Mouse (Mus musculus) adrenal gland, adult 2 months (tissue): ENCODE measurements around the gene Hecw2. TPM values are rescaled to one million over a fixed set of nuclear protein-coding genes. Genes with fewer than 3 reads are reported as not detected.
A peak's percentile ranks its signal among the peaks of the same experiment; 100 is the strongest.

Experiments
- DNase-seq: peaks from one replicate; pipeline ENCODE4 v3.0.0; 2021
- polyA plus RNA-seq: library from polyadenylated mRNA; depleted of rRNA; stranded (reverse); fragments of >200 nt; gene quantifications from 2 replicates; pipeline ENCODE4 v1.2.3, GENCODE M21; 2012
- total RNA-seq, 2 experiments: library from RNA; stranded (reverse); gene quantifications; 2 replicates each; pipeline ENCODE4 v1.2.3; 2021

Hecw2 gene
- total and polyA plus RNA-seq, 3 experiments = 0.89 to 9.1 (median 7.2) TPM

DNA sequence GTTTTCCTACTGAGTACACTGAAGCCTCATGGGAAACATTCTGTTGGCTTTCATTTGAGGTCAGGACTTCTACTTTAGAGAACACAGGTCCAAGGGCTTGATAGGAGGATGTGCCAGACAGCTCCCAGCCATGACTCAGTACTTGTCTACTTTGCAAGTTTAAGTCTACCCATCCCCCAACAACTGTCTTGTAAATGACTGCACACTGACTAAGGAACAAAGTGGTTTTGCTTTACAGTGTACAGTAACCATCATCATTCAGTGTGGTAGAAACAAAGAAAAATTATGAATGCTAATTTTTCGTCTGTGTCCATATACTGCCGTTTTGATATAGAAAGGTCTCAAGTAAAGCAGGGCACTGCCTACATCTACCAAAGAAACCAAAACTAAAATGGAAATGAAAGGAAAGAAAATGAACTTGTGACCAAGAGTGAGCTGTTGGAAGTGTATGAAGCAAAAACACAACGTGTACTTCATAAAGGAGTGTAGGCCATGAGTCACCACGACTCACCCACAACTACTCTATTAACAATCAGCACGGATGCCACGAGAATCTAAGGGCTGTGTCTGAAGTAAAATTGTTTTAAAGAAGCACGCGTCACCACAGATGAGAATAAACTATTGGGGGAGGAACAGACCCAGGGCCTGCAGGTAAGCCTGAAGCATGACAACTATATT lies 356.6 kb downstream of the Hecw2 start:
- DNase-seq = peak; percentile 15

DNA sequence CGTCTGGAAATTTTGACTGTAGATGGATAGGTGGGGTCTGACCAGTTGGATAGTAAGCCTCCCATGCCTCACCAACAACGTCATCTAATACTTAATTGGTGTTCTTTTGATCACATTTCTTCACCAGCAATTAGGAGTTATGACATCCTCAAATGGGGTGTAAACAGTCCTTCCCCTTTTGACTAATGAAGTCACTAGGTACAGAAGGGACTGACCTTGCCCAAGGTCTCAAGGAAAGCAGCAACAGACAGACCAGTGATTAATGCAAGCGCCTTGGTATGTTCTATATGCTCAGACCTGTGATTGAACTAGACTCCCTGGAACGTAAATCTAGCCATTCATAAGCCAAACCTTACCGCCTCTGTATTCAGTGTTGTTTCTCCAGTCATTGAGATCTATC lies 364.7 kb downstream of the Hecw2 start:
- no peak for DNase-seq

DNA sequence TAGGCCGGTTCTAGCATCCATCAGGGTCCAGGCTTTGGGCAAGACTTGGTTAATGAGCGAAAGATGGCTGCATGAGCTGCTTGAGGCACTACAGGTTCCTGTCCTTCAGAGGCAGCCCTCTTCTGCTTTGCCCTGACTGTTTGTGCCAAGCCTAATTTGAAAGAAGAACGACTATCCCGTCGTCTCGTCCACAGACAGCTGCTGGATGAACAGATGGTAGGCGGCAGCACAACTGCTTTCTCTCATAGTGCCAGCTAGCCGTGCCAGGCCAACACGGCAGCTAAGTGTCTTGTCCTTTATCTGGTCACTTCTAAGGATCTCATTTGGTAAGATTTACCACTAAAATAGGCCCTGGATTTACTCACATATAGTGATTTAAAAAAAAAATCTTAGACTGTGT lies 365.9 kb downstream of the Hecw2 start:
- no peak for DNase-seq

DNA sequence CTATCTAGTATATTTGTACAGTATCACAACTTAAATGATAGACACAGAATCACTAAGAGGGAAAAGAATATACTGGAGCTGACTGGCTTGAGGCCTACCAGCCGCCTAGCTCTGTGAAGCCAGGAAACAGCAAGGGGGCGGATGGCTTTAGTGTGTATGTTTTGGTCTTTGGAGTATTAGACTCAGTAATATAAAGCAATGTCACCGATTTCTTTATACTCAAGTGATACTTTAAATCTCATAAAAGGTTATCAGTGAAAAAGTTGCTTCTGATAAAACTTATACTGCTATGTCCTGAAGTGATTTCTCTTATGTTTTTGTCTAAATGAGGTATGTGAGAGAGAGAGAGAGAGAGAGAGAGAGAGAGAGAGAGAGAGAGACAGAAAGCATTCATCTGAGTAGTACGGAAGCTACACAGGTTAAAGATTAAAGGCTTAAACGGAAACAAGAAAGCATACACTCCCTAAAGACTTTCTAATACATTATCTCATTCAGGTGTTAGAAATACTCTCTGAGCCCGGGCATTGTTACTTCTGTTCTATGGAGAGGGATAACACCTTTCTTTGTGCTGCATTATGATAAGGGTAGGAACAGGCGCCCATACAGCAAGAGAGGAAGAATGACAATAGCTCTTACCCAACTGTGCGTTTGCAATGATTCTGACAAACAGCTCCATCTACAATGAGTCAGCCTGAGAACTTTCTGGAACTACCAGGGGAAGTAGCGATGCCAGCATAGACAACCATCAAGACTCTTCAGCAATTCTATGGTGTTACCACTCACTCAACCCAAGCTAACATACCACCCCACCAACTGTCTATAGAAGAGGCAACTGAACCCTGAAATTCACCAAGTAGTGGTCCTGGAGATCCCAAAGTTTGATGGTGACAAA lies 370.3 kb downstream of the Hecw2 start:
- no peak for DNase-seq

DNA sequence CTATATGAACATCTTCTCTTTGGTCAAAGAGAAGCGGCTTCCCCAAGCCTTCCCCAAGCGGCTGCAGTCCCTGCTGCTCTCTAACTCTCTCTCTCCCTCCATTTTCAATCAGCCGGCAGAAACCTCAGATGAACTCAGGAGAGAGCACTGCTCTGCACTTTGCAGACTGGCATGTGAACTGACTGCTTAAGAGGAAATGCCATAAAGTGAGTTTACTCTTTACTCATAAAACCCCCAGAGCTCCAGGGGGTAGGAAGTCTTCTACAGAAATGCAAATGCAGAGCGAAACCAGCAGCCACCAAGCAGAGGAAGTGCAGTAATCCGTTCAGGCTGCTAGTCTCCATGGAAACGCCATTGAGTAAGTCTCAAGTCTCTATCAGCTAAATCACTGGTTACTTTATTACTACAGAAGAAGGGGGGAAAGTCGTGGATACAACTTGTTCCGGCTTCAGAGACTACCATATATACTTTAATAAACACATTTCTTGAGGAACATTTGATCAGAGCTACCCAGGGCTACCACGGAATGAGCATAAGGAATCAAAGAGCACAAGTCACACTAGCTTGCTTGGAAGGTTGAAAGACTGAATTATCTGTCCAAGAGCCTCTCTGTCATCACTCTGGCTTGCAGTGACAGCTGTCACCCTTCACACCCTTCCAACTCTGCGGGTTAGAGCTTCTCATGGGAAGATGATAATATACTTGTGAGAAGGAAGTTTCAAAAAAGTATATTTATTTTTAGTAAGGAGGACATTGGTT lies 371.1 kb downstream of the Hecw2 start:
- peak; percentile 35 for DNase-seq

DNA sequence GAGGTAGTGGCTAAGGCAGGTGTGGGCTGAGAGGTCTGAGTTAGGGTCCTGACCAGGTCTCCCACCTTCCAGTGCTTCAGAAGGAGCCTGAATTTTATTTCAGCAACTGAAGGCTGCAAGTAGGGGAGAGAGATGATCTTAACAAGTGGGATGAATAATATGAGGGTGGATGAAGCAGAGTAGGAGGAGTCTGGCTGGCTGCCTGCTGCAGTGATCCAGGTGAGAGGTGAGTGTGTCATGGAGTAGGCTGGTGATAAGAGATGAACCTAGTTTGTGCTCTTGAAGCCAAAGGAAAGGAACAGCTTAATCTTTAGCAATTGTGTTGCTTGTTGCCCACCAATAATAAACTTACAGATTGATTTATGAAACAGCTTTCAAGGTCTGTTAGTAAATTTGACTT lies 373.0 kb downstream of the Hecw2 start:
- no peak for DNase-seq

DNA sequence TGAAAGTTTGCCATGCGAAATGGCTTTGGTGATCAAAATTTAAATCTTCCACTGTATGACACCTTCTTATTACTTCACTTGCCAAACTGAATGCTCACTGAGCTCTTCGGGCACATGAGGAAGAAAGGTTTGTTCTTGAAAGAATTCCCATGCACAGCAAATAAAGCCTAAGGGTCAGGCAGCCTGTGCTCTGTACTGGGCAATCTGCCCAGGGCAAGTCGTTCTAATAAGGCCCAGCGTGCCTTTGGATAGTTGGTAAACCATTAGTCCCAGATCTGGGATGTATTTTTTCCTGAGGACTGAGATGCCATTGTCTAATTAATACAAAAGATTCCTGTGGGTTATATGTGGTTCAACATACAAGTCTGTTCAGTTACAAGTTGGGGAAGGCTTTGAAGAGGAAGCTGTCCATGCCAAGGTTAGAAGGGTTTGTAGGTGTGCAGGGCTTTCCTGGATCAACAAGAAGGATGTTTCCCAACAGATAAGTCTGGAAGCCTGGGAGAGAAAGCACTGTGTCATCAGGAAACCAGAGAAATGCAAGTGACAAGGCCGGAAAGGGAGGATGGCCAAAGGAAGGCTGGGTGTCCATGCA lies 374.8 kb downstream of the Hecw2 start:
- no peak for DNase-seq

DNA sequence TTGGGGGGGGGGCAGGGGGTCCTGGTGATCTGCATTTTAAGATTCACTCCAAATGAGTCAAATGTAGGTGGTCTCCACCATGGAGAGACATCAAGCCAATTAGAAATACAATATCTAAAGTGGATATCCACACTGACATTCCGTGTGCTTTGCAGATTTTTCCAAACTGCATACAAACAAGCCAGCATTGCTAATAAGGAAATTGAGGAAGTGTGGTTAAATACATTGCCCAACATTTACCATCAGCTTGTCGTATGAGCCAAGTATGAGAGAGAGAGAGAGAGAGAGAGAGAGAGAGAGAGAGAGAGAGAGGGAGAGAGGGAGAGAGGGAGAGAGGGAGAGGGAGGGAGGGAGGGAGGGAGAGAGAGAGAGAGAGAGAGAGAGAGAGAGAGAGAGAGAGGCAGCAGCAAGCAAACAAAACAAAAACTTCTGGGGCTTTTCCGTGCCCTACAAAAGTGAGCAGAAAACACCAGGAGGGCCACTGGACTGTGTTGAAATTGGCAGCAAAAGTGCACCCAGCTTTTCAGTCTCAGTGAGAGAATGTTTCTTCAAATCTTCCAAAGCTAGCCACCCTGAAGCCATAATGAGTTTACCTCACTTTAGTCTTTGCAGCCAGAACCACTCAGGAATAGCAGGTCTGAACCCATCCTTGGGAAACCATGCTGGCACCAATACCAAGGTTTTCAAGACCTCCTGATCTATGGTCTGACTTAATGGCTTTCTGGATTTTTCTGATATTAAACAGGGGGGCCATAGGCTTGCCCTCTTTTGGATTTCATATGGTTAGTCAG lies 376.7 kb downstream of the Hecw2 start:
- no peak for DNase-seq

DNA sequence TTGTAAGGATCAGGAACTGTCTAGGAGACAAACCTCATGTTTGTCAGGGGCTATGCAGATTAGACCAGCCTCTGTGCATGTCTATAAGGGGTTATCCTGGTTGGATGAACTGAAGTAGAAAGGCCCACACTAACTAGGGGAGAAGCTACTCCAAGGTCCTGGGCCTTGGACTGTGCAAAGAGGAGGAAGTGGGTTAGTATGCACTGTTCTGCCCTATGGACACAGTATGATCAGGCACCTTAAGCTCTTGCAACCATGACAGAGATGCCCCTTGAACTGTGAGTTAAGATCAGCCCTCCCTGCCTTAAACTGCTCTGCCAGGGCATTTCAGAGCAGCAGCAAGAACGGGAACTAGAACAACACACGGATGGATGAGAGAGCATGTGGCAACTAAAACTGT lies 378.6 kb downstream of the Hecw2 start:
- DNase-seq = no peak

DNA sequence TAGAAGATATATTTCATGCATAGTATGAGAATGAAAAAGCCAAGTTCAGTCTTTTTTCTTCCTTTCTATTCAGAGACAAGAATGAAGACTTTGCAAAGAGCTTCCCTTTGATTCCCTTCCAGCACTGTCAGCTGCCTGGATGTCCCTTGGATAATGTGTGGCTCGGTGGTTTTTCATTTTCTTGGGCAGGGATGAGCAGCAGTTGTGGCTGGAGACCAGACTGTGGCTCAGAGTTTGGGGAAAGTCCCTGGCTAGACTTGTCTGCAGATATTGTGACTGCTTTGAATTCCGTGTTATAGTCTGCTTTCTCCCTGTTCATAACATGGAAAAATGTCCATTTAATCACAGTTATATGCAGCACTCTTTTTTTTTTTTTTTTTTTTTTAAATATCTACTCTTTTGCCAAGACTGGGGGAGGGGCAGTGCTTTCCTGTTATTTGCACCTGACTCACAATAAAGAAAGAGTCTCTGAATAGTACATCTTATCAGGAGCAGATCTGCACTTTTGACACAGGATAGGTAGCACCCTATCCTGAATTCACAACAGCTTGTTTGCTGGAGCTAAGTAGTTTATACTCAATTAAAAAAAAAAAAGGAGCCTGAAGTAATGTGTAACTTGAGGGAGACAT lies 380.8 kb downstream of the Hecw2 start:
- no peak for DNase-seq

DNA sequence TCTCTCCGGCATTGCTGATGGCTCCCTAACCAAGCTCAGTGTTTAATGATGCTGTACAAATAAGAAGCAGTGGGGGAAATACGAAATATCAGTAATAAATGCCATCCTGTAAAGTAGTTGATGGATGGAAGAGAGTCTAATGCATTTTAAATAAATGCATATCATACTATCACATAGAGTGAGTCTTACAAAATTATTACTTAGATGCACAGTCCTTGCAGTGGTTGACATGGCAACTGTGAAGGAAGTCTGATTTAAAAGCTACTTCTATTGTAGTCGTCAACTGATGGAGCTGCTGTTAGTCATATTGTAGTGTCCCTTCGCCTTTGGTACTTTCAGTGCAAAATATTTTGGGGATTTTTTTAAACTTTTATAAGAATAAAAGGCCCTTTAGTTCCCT lies 383.0 kb downstream of the Hecw2 start:
- DNase-seq = no peak

DNA sequence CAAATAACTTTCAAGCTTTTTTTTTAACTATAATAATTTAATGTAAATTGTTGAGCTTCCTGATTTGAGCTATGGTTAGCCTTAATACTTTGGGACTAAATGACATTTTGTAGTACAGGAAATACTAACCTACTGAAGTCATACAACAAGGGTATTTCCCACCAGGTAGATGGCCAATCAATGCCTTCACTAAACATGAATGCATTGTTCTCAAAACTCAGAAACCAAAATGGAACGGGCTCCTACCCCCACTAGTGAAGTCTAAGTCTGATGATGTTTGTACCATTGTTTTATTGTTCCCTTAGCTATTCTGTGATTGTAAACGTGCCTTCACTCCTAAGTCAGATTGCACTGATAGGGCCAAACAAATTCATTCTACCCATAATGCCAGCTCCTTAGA lies 386.7 kb downstream of the Hecw2 start:
- DNase-seq = no peak

DNA sequence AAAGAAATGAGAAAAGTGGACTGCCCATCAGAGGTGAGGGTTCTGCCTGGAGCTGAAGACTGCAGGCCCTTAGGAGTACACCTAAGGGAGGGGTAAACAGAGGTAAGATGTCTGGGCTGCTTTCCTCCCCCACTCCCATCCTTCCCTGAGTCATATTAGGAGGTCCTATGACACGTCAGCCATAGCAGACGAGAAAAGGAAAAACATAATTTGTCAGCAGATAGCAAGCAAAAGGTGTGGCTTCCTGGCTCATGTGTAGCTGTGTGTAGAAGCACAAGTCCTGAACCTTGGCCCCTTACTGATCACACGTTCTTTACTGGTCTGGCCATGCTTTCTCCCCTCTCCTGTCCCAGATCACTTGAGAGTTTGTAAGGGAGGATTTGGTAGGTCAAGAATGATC lies 397.2 kb downstream of the Hecw2 start:
- no peak for DNase-seq

DNA sequence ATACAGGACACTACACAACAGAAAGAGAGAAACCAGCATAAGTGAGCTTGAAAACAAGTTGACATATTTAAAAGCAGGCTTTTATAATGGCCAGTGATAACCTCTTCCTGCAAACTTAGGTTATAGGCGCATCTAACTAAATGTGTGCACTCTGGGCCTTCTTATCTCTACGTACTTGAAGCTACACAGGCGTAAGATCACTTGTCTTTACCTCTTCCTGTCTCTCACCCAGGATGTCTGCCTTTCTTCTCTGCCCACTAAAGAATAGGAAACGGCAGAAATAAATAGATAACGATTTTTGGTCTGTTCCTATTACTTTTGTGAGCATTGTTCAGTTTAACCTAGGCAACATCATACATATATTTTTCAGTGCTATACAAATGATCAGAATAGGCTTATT lies 397.9 kb downstream of the Hecw2 start:
- no peak for DNase-seq

DNA sequence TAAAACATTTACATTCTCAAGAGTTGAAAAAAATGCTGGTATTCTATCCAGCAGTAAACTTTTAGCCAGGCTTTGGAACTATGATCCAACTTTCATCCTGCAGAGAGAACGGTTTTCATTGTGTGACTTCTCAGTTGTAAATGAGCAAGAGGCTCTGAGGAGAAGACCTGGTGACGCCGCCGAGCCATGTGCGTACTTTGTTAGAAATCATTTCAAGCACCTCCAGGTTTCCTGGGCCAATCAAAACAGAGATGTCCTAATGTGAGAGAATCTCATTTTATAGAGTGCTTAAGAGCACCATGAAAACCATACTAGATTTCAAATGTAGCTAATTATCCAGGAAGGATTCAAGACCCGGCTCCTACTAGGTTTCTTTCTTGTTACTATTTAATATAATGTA lies 398.7 kb downstream of the Hecw2 start:
- no peak for DNase-seq

DNA sequence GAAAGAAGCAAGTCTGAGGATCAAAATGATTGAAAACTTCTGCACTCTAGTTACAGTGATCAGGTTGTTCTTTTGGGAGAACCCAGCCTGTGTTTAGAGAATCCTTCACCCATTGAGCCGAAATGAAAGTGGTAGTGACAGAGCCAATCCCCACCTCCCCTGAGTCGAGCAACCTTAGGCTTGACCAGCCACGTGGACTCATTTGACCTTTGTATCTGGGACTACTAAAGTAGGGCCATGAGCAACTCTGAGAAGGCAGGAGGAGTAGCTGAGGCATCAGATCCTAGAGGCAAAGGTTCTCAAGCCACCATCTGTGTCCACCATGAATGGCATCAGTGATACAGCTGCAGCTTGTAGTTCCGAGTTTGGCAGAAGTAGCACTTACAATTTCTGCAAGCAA lies 399.4 kb downstream of the Hecw2 start:
- DNase-seq = no peak

DNA sequence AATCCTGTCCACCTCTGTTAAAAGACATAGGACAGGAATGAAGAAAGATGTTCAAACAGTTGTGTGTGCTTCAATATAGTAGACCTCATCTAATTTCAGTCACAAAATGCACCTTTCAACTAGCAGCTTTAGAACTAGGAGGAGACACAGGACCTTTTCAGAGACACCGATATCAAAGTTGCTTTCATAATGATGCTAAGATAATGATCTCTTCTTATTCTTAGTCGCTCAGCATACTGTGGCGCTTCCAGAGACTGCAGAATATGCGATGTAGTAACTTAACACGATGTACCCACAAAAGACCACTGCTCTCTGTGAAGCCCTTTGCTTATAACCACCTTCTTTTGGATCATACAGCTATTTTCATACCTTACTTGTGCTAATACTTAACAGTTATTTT lies 399.9 kb downstream of the Hecw2 start:
- DNase-seq = no peak

DNA sequence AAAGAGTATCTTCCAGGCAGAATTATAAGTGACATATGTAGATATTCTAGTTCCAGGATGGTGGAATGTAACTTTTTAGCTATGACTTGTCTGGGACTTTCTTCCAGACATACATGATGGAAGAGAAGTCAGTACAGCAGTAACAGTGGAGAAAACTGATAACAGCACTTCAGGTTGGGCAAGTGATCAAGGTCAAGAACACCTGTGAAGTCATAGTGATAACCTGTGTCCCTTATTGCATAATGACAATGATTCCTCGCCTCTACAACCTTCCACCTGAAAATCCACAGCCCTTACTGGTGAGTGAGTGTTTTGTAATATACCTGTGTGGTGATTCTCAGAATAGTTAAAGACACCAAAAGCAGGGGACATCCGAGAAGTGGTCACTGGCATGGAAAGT lies 400.7 kb downstream of the Hecw2 start:
- DNase-seq = no peak

DNA sequence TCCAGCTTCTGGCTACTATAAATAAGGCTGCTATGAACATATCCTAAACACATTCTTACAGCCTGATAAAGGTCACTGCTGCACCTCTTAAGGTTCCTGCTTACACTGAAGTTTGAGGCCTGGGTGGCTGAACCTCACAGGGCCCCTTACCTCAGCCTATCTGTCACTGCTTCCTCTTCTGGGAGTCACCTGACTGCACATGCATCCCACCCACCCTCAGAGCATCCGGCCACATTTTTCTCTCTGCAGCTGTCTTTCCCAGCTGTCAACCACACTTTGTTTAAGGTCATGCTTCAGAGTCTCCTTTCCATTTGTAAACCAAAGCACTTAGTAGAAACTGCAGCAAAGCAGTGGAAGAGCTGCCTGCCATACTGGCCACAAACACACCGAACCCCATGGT lies 403.6 kb downstream of the Hecw2 start:
- DNase-seq = no peak

DNA sequence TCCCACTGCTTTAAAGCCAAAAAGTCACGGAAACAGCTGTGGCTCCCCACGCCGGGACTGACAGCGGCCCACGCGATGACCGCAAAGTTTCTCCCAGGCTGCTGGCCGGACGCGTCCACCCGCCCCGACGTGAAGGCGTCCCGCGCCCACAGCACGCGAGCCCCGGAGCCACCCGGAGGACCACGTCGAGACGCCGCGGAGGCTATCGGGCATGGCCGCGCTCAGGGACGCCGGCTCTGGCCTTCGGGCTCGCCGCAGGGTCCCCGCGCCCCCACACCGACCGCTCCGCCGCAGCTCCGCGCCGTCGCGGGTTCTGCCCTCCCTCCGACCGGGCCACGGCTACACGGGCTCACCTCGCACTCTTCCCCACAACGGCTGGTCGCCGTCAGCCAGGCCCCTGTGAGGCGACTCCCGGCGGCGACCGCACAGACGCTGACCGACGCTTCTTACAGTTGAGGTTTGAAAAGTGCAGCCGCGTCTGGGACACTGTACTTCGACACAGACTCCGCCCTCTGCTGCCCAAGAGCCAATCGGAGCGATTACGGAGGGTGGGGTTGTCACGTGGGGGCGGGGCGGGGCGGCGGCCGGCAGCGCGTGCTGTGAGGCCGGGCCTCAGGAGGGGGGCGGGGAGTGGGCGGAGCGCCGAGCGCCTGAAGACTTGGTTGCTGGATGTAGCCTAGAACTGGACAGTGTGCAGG lies 410.1 kb downstream of the Hecw2 start, which contains the start of gene Stk17b:
Stk17b (minus strand) TSS at position 504 of the 698 bp plus-strand sequence.
- DNase-seq = peak; percentile 96
